Mouse (Mus musculus) lung, embryonic 15.5 days (tissue): ENCODE data around the gene Hivep1. TPM values are rescaled to one million over a fixed set of nuclear protein-coding genes. Genes with fewer than 3 reads are reported as not detected.
A peak's percentile ranks its signal among the peaks of the same experiment; 100 is the strongest.

ENCODE experiments used
- ATAC-seq: fragments of 200-750 bp; cut with Nextera tagmentation; 2 replicates; pipeline ENCODE4 v1.8.0; 2017; ENCODE audit warnings: moderate number of reproducible peaks, borderline replicate concordance; ENCODE audit not compliant: low FRiP score, low TSS enrichment; ENCODE audit errors: extremely low read depth
- H3K27ac ChIP-seq: fragments of 300-500 bp; sonication (generic); 2 replicates; pipeline ENCODE4 v1.5.1; 2015; ENCODE audit warnings: moderate library complexity, mild to moderate bottlenecking, inconsistent platforms
- H3K27me3 ChIP-seq: fragments of 300-500 bp; sonication (generic); 2 replicates; pipeline ENCODE4 v1.6.1; 2015; ENCODE audit warnings: inconsistent platforms
- H3K36me3 ChIP-seq: fragments of 300-500 bp; sonication (generic); 2 replicates; pipeline ENCODE4 v1.6.1; 2015; ENCODE audit warnings: inconsistent platforms
- H3K4me1 ChIP-seq: fragments of 300-500 bp; sonication (generic); 2 replicates; pipeline ENCODE4 v1.6.1; 2015; ENCODE audit warnings: inconsistent platforms
- H3K4me2 ChIP-seq: fragments of 300-500 bp; sonication (generic); 2 replicates; pipeline ENCODE4 v1.6.1; 2015; ENCODE audit warnings: inconsistent platforms, mild to moderate bottlenecking, moderate library complexity
- H3K4me3 ChIP-seq: fragments of 300-500 bp; sonication (generic); 2 replicates; pipeline ENCODE4 v1.5.1; 2015; ENCODE audit warnings: mild to moderate bottlenecking, inconsistent platforms
- H3K9ac ChIP-seq: fragments of 300-500 bp; sonication (generic); 2 replicates; pipeline ENCODE4 v1.6.1; 2015; ENCODE audit warnings: inconsistent platforms
- H3K9me3 ChIP-seq: fragments of 300-500 bp; sonication (generic); 2 replicates; pipeline ENCODE4 v1.6.1; 2016; ENCODE audit warnings: inconsistent platforms
- whole genome bisulfite sequencing: fragments of 180-500 bp; shearing (Covaris S2); methylation state at CpG from one replicate; pipeline ENCODE4 v1.1.7; 2015; 5-methylcytosine and 5-hydroxymethylcytosine counted together
- polyA plus RNA-seq: library from polyadenylated mRNA; unstranded; fragments of >200 nt; fragmentation: Nextera tagmentation; extraction: Ambion mirVana; gene quantifications from 2 replicates; pipeline ENCODE4 v1.2.1, GENCODE M21; 2015

The Hivep1 gene
- polyA plus RNA-seq, 1 experiment from 2014 or later = 12.8 TPM

- peak; percentile 74; the same call in 1 of the 2 replicates for ATAC-seq
- Histone ChIP-seq H3K27me3 (no peaks in the 10 kb centered on the region), H3K4me2 (peak overlapping the region; percentile 0; the same call in 1 of the 2 replicates), H3K27ac (peak overlapping the region; percentile 35; the same call in 1 of the 2 replicates), H3K36me3 (no peaks in the 10 kb centered on the region), H3K4me1 (peaks cover 22% of the 10 kb centered on the region), H3K4me3 (no peak overlapping the region), H3K9me3 (no peaks in the 10 kb centered on the region), H3K9ac (no peak overlapping the region)
- 30% methylated on average over 13 of the region's 13 CpGs for WGBS
Measured at GRCm38 (mm10) chr13:42101440-42102190, 49.8 kb downstream of the Hivep1 start.

DNA sequence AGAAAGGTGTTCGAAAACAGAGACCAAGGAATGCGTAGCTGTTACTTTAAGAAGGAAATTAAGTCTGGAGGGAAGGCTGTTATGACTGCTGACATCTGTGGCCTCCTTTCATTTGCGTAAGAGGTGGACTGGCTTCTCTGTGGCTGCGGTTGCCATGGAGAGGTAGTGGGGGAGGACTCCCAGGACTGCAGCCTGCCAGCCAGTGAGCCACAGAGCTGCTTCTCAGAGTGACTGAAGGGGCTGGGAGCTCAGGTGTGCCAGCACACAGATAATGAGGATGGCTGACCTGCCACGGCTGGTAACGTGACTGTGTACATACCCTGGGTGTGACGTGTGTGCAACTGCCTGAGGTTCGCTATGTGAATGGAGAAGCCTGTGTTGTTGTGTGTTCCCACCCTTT is 51.2 kb downstream of the Hivep1 start:
- Histone ChIP-seq H3K27me3 (no peaks in the 10 kb centered on the region), H3K4me1 (peaks cover 22% of the 10 kb centered on the region), H3K4me3 (no peak overlapping the region), H3K36me3 (no peaks in the 10 kb centered on the region), H3K9me3 (no peaks in the 10 kb centered on the region), H3K9ac (no peak overlapping the region), H3K27ac (no peak overlapping the region), H3K4me2 (no peak overlapping the region)
- ATAC-seq = peak; percentile 77; the same call in 1 of the 2 replicates
- WGBS = 26% methylated on average over 8 of the region's 8 CpGs

DNA sequence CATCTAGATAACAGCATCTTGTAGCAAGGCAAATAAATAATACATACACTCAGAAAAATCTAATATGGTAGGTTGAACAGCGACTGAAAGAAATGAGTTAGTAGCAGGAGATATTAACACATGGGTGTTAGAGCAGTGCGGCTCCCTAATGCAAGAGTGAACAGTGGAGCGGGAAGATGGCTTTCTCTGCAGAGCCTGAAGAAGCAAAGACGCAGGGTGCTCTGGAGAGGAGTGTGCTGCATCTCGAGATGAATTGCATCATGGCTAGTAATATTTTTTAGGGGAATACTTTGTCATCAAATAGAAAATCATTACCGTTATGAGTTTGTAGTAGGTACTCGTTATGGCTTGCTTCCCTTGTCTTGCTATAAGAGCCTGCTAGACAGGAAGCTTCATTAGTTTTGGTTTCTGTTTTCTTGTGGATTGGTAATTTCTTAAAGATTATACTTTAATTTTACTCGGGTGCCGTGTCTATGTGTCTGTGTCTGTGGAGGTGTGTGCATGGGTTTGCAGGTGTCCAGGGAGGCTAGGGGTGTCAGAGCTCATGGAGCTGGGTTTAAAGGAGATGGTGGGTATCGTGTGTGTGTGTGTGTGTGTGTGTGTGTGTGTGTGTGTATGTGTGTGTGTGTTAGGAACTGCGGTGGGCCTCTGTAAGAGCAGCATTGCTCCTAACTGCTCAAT is 51.8 kb downstream of the Hivep1 start:
- WGBS = 73% methylated on average over 11 of the region's 11 CpGs
- Histone ChIP-seq H3K9me3 (no peaks in the 10 kb centered on the region), H3K27ac (no peak overlapping the region), H3K4me2 (no peak overlapping the region), H3K9ac (no peak overlapping the region), H3K4me1 (peaks cover 22% of the 10 kb centered on the region), H3K4me3 (no peak overlapping the region), H3K36me3 (no peaks in the 10 kb centered on the region), H3K27me3 (no peaks in the 10 kb centered on the region)
- no peak for ATAC-seq

DNA sequence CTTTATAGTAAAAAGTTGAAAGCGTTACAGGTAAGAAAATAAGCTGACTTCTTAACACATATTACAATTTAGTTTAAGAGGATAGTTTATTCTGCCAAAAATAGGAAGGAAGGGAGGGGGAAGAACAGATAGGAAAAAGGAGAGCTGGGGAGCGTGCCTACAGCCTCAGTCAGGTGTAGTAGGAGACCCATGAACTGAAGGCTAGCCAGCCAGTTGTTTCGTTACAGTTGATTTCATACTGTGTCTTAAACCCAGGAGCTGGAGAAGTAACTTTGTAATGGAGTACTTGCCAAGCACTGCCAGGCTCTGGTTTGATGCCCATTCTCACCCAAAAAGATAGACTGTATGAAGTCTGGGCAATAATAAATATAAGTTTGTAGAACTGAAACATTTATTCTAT is 52.5 kb downstream of the Hivep1 start:
- WGBS = 88% methylated on average over 3 of the region's 3 CpGs

DNA sequence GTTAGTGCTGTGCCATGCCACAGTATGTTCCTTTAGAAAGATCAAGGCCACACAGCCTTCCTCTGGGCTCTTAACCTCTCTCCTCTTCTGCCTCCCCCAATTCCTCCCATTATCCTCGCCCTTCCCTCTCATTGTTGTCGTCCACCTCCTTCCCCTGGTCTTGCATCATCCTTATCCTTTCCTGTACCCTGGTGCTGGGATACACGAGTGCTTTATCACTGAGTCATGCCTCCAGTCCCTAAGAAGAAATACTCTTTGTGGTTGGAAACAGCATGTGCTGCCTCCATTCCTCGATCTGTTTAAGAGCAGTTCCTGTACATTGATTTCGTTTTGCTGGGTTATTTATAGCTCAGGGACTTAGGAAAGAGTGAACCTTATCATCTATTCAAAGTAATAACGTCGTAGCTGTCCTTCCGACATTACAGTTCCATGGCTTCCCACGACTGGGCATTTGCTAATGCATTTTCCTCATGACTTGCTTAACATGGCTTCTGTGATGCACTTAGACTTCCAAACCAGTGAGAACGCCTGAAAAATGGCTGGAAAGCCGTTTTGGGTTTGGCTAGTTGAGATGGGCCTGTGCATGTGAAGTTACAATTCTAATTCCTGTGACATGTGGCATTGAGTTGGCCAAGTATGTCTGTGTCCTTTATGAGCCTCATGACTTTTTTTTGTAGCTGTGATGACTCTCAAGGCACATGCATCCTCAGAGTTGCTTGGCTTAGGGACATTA is 56.8 kb downstream of the Hivep1 start:
- no peaks in the 10 kb centered on the region for H3K9me3 ChIP-seq
- no peak for ATAC-seq
- 59% methylated on average over 11 of the region's 11 CpGs for WGBS
- no peak overlapping the region for H3K4me2 ChIP-seq
- peaks cover 4% of the 10 kb centered on the region; the same call in 1 of the 2 replicates for H3K4me1 ChIP-seq
- H3K4me3 ChIP-seq = no peak overlapping the region
- no peaks in the 10 kb centered on the region for H3K36me3 ChIP-seq
- no peaks in the 10 kb centered on the region for H3K27me3 ChIP-seq
- H3K27ac ChIP-seq = no peak overlapping the region
- H3K9ac ChIP-seq = no peak overlapping the region

More for the DNA sequence above, 52.5 kb downstream of the Hivep1 start:
- no peaks in the 10 kb centered on the region for H3K36me3 ChIP-seq
- no peaks in the 10 kb centered on the region for H3K9me3 ChIP-seq
- no peaks in the 10 kb centered on the region for H3K27me3 ChIP-seq
- no peak for ATAC-seq
- no peak overlapping the region for H3K4me3 ChIP-seq
- no peak overlapping the region for H3K27ac ChIP-seq
- no peak overlapping the region for H3K4me2 ChIP-seq
- H3K4me1 ChIP-seq = peaks cover 22% of the 10 kb centered on the region
- H3K9ac ChIP-seq = no peak overlapping the region

DNA sequence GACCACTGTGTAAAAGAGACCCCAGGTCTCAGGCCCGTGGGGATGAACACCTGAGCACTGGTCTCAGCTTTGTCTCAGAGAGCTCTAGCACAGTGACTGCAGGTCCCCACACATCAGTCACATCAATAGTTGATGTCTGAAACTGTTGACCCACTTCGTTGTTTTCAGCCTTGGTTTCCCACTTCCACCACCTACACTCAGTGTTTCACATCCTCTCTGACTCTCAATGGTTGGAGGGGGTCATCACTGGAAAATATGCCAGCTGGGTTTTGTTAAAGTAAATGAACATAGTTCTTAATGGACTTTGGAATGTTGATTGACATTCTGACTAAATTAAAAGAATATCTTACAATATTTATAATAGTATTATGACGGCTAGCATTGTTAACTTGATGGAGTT is 58.6 kb downstream of the Hivep1 start:
- H3K9me3 ChIP-seq = no peaks in the 10 kb centered on the region
- 89% methylated on average over 3 of the region's 3 CpGs for WGBS
- H3K9ac ChIP-seq = no peak overlapping the region
- H3K4me1 ChIP-seq = 0 out of 2 replicates have a peak, but pooled peaks cover 4% of the 10 kb centered on the region
- no peak overlapping the region for H3K4me3 ChIP-seq
- no peaks in the 10 kb centered on the region for H3K27me3 ChIP-seq
- no peak for ATAC-seq
- no peaks in the 10 kb centered on the region for H3K36me3 ChIP-seq
- no peak overlapping the region for H3K4me2 ChIP-seq
- no peak overlapping the region for H3K27ac ChIP-seq

DNA sequence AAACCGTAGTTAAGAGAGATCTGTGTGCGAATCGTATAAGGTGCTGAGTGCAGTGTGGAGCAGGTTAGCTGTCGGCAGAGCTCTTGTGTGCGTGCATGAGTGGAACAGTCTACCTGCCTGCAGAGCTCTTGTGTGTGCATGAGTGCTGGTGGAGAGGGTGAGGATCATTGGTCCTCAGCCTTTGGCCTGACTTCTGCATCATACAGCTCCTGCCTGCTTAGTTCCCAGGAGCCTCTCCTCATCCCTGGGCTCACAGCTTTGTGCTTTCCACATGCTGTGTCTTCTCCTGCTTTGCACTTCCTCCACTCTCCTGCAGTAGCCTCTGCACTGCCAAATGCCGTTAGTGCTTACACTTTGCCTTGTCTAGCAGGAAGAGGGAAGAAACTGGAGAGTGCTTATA is 60.2 kb downstream of the Hivep1 start:
- no peak for ATAC-seq
- 72% methylated on average over 6 of the region's 6 CpGs for WGBS
- Histone ChIP-seq H3K9ac (no peak overlapping the region), H3K4me1 (0 out of 2 replicates have a peak, but pooled peaks cover 4% of the 10 kb centered on the region), H3K36me3 (no peaks in the 10 kb centered on the region), H3K9me3 (no peaks in the 10 kb centered on the region), H3K4me2 (no peak overlapping the region), H3K27me3 (no peaks in the 10 kb centered on the region), H3K27ac (no peak overlapping the region), H3K4me3 (no peak overlapping the region)

DNA sequence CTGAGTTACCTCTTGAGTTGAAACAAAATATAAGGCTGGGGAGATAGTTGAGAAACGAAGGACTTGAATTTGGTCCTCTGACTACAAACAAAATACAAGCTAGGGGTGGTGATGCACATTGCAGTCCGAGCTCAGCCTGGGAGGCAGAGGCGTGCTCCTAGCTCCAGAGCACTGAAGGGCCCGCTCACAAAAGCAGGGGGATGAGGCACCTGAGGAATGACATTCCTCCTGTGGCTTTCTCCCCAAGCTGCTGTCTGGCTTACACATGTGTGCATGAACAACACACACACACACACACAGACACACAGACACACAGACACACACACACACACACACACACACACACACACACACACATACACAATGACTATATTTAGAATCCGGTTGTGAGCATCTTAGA is 60.9 kb downstream of the Hivep1 start:
- H3K9me3 ChIP-seq = no peaks in the 10 kb centered on the region
- H3K36me3 ChIP-seq = no peaks in the 10 kb centered on the region
- H3K27me3 ChIP-seq = no peaks in the 10 kb centered on the region
- H3K4me2 ChIP-seq = no peak overlapping the region
- 67% methylated on average over 5 of the region's 5 CpGs for WGBS
- 0 out of 2 replicates have a peak, but pooled peaks cover 4% of the 10 kb centered on the region for H3K4me1 ChIP-seq
- ATAC-seq = no peak
- H3K9ac ChIP-seq = no peak overlapping the region
- no peak overlapping the region for H3K27ac ChIP-seq
- no peak overlapping the region for H3K4me3 ChIP-seq

- no peak overlapping the region for H3K4me2 ChIP-seq
- H3K4me3 ChIP-seq = no peak overlapping the region
- H3K4me1 ChIP-seq = 0 out of 2 replicates have a peak, but pooled peaks cover 4% of the 10 kb centered on the region
- H3K27ac ChIP-seq = no peak overlapping the region
- H3K9me3 ChIP-seq = no peaks in the 10 kb centered on the region
- H3K9ac ChIP-seq = no peak overlapping the region
- no peaks in the 10 kb centered on the region for H3K27me3 ChIP-seq
- WGBS = 91% methylated on average over 7 of the region's 7 CpGs
- no peak for ATAC-seq
- H3K36me3 ChIP-seq = no peaks in the 10 kb centered on the region
Measured at GRCm38 (mm10) chr13:42113601-42114000, 61.8 kb downstream of the Hivep1 start.

- no peak overlapping the region for H3K9ac ChIP-seq
- ATAC-seq = no peak
- no peak overlapping the region for H3K4me3 ChIP-seq
- H3K9me3 ChIP-seq = no peaks in the 10 kb centered on the region
- H3K27ac ChIP-seq = no peak overlapping the region
- WGBS = 79% methylated on average over 6 of the region's 6 CpGs
- H3K4me1 ChIP-seq = peaks cover 9% of the 10 kb centered on the region; the same call in 1 of the 2 replicates
- H3K4me2 ChIP-seq = no peak overlapping the region
- H3K27me3 ChIP-seq = no peaks in the 10 kb centered on the region
- H3K36me3 ChIP-seq = no peaks in the 10 kb centered on the region
Measured at GRCm38 (mm10) chr13:42116301-42116700, 64.5 kb downstream of the Hivep1 start.

GRCm38 (mm10) chr13:42119062-42119461 is 67.2 kb downstream of the Hivep1 start:
- WGBS = 91% methylated on average over 2 of the region's 2 CpGs
- no peak for ATAC-seq
- no peaks in the 10 kb centered on the region for H3K36me3 ChIP-seq

More at GRCm38 (mm10) chr13:42119062-42119461, 67.2 kb downstream of the Hivep1 start:
- Histone ChIP-seq H3K27ac (no peak overlapping the region), H3K9me3 (no peaks in the 10 kb centered on the region), H3K4me1 (peaks cover 7% of the 10 kb centered on the region; the same call in 1 of the 2 replicates), H3K4me2 (no peak overlapping the region), H3K4me3 (no peak overlapping the region), H3K27me3 (no peaks in the 10 kb centered on the region), H3K9ac (no peak overlapping the region)
